Mouse (Mus musculus) brain, embryonic 14.5 days (tissue): ENCODE data around the gene Triobp.

Experiments
- CTCF ChIP-seq: fragments of 200-500 bp; IDR thresholded peaks from 2 replicates; pipeline ENCODE4 v1.5.1; 2012; ENCODE audit warnings: inconsistent platforms, mild to moderate bottlenecking, moderate library complexity, borderline replicate concordance; ENCODE audit not compliant: insufficient read depth, insufficient read length; ENCODE audit errors: extremely low read depth
- POLR2A ChIP-seq: fragments of 200-500 bp; IDR thresholded peaks from 2 replicates; pipeline ENCODE4 v1.6.1; 2012; ENCODE audit warnings: mild to moderate bottlenecking, inconsistent platforms, borderline replicate concordance; ENCODE audit not compliant: poor library complexity, insufficient read depth, insufficient read length, severe bottlenecking; ENCODE audit errors: extremely low read depth

- TF ChIP-seq POLR2A = no peak
- TF ChIP-seq CTCF = no peak
Measured at GRCm38 (mm10) chr15:79026511-79027290, 79.2 kb downstream of the Triobp start.
